Mouse (Mus musculus): ENCODE results near the gene Bpifa5.

DNA sequence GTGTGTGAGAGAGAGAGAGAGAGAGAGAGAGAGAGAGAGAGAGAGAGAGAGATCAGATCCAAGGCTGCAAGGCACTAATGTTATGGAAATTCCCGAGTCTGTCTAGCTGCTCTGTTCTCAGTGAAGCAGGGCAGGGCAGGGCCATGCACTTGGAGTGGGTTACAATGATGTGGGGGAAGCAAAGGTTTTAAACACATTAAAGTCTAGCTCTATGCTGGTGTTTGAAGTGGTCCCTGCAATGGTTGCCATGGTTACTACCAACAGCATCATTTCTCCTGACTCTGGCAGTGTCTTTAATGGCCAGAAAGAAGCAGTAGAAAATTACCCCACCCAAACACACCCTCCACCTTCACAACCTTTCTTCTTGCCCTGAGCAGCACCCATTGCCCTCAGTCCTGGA is 48.7 kb downstream of the Bpifa5 start:
- TF ChIP-seq CTCF (IDR thresholded peaks at IDR 0.05; ENCODE audit: low read depth) (no peak), EP300 (IDR thresholded peaks at IDR 0.05; ENCODE audit: low read depth) (no peak)

Data from liver, embryonic 14.5 days (tissue).